Mouse (Mus musculus) limb, embryonic 12.5 days (tissue): ENCODE data around the gene Plppr1. TPM values are rescaled to one million over a fixed set of nuclear protein-coding genes. Genes with fewer than 3 reads are reported as not detected.

Experiments
- ATAC-seq: fragments of 200-750 bp; cut with Nextera tagmentation; 2 replicates; pipeline ENCODE4 v1.8.0; 2017; ENCODE audit warnings: low read depth, moderate TSS enrichment; ENCODE audit not compliant: insufficient number of reproducible peaks, insufficient read depth, low FRiP score, low TSS enrichment
- H3K27ac ChIP-seq: fragments of 300-500 bp; sonication (generic); 2 replicates; pipeline ENCODE4 v1.5.1; 2016; ENCODE audit warnings: mild to moderate bottlenecking, moderate library complexity
- H3K27me3 ChIP-seq: fragments of 300-500 bp; sonication (generic); 2 replicates; pipeline ENCODE4 v1.6.1; 2016; ENCODE audit warnings: mild to moderate bottlenecking, moderate library complexity
- H3K36me3 ChIP-seq: fragments of 300-500 bp; sonication (generic); 2 replicates; pipeline ENCODE4 v1.6.1; 2016; ENCODE audit warnings: mild to moderate bottlenecking, moderate library complexity
- H3K4me1 ChIP-seq: fragments of 300-500 bp; sonication (generic); replicated peaks from 2 replicates; pipeline ENCODE4 v1.6.1; 2016
- H3K4me2 ChIP-seq: fragments of 300-500 bp; sonication (generic); 2 replicates; pipeline ENCODE4 v1.6.1; 2016; ENCODE audit warnings: mild to moderate bottlenecking, moderate library complexity
- H3K4me3 ChIP-seq: fragments of 300-500 bp; sonication (generic); replicated peaks from 2 replicates; pipeline ENCODE4 v1.5.1; 2016; ENCODE audit warnings: mild to moderate bottlenecking
- H3K9ac ChIP-seq: fragments of 300-500 bp; sonication (generic); replicated peaks from 2 replicates; pipeline ENCODE4 v1.6.1; 2016; ENCODE audit warnings: mild to moderate bottlenecking, moderate library complexity
- H3K9me3 ChIP-seq: fragments of 300-500 bp; sonication (generic); 2 replicates; pipeline ENCODE4 v1.6.1; 2016; ENCODE audit warnings: mild to moderate bottlenecking, moderate library complexity
- WGBS: fragments of 180-500 bp; shearing (Covaris S2); methylation state at CpG from one replicate; pipeline ENCODE4 v1.1.7; 2016; 5-methylcytosine and 5-hydroxymethylcytosine counted together
- polyA plus RNA-seq: library from polyadenylated mRNA; unstranded; fragments of >200 nt; fragmentation: Nextera tagmentation; extraction: Ambion mirVana; gene quantifications from 2 replicates; pipeline ENCODE4 v1.2.1, GENCODE M21; 2016

Gene Plppr1
- polyA plus RNA-seq = 2.1 and 2.4 TPM in 2 replicates

- Histone ChIP-seq H3K36me3 (no peaks in the 10 kb centered on the region), H3K4me1 (peaks cover 15% of the 10 kb centered on the region), H3K9me3 (no peaks in the 10 kb centered on the region), H3K27me3 (peaks cover 29% of the 10 kb centered on the region), H3K9ac (peak within 1 kb of the TSS; percentile 63), H3K27ac (no peak within 1 kb of the TSS), H3K4me3 (peak within 1 kb of the TSS; percentile 62), H3K4me2 (peak within 1 kb of the TSS; percentile 98)
- 0% methylated on average over 21 of the region's 21 CpGs for WGBS
- ATAC-seq = peak; percentile 83
These were observed at the start of gene Plppr1 for GRCm38 (mm10) chr4:49059021-49059401. Gene Plppr1 (plus strand): TSS chr4:49059273.

GRCm38 (mm10) chr4:49016701-49017100, 42.4 kb upstream of the Plppr1 start:
- ATAC-seq = no peak
- Histone ChIP-seq H3K9me3 (no peaks in the 10 kb centered on the region), H3K9ac (no peak overlapping the region), H3K36me3 (no peaks in the 10 kb centered on the region), H3K4me1 (no peaks in the 10 kb centered on the region), H3K4me3 (no peak overlapping the region), H3K27me3 (no peaks in the 10 kb centered on the region), H3K27ac (no peak overlapping the region), H3K4me2 (no peak overlapping the region)

- no peaks in the 10 kb centered on the region for H3K4me1 ChIP-seq
- 84% methylated on average over 1 of the region's 1 CpGs for WGBS
- H3K9ac ChIP-seq = no peak overlapping the region
- H3K9me3 ChIP-seq = no peaks in the 10 kb centered on the region
- H3K36me3 ChIP-seq = no peaks in the 10 kb centered on the region
- H3K27ac ChIP-seq = no peak overlapping the region
- no peak overlapping the region for H3K4me2 ChIP-seq
- H3K27me3 ChIP-seq = no peaks in the 10 kb centered on the region
- ATAC-seq = no peak
- H3K4me3 ChIP-seq = no peak overlapping the region
These were observed 35.9 kb upstream of the Plppr1 start for GRCm38 (mm10) chr4:49023221-49023620.

GRCm38 (mm10) chr4:49038311-49038710, 20.8 kb upstream of the Plppr1 start:
- Histone ChIP-seq H3K27me3 (peaks cover 4% of the 10 kb centered on the region; the same call in 1 of the 2 replicates), H3K36me3 (no peaks in the 10 kb centered on the region), H3K4me2 (no peak overlapping the region), H3K9ac (no peak overlapping the region), H3K4me1 (no peaks in the 10 kb centered on the region), H3K4me3 (no peak overlapping the region), H3K9me3 (no peaks in the 10 kb centered on the region), H3K27ac (no peak overlapping the region)
- no peak for ATAC-seq
- 52% methylated on average over 4 of the region's 4 CpGs for WGBS

- Histone ChIP-seq H3K27ac (no peak overlapping the region), H3K4me3 (no peak overlapping the region), H3K9me3 (no peaks in the 10 kb centered on the region), H3K4me2 (no peak overlapping the region), H3K36me3 (no peaks in the 10 kb centered on the region), H3K4me1 (no peaks in the 10 kb centered on the region), H3K9ac (no peak overlapping the region), H3K27me3 (peaks cover 4% of the 10 kb centered on the region; the same call in 1 of the 2 replicates)
- no peak for ATAC-seq
- WGBS = 78% methylated on average over 3 of the region's 3 CpGs
These were observed 19.2 kb upstream of the Plppr1 start for GRCm38 (mm10) chr4:49039854-49040253.

- H3K4me2 ChIP-seq = no peak overlapping the region
- no peaks in the 10 kb centered on the region for H3K36me3 ChIP-seq
- WGBS = 77% methylated on average over 1 of the region's 1 CpGs
- H3K9ac ChIP-seq = no peak overlapping the region
- peaks cover 4% of the 10 kb centered on the region; the same call in 1 of the 2 replicates for H3K27me3 ChIP-seq
- ATAC-seq = no peak
- no peaks in the 10 kb centered on the region for H3K4me1 ChIP-seq
- no peak overlapping the region for H3K4me3 ChIP-seq
- no peak overlapping the region for H3K27ac ChIP-seq
- H3K9me3 ChIP-seq = no peaks in the 10 kb centered on the region
These were observed 17.4 kb upstream of the Plppr1 start for GRCm38 (mm10) chr4:49041655-49042054.

- no peak for ATAC-seq
- no peak overlapping the region for H3K27ac ChIP-seq
- no peaks in the 10 kb centered on the region for H3K36me3 ChIP-seq
- H3K4me2 ChIP-seq = no peak overlapping the region
- no peaks in the 10 kb centered on the region for H3K27me3 ChIP-seq
- H3K4me3 ChIP-seq = no peak overlapping the region
- H3K4me1 ChIP-seq = no peaks in the 10 kb centered on the region
- WGBS = 92% methylated on average over 1 of the region's 1 CpGs
- H3K9me3 ChIP-seq = no peaks in the 10 kb centered on the region
- no peak overlapping the region for H3K9ac ChIP-seq
These were observed 8.4 kb upstream of the Plppr1 start for GRCm38 (mm10) chr4:49050628-49051027.

GRCm38 (mm10) chr4:49057916-49058315, 1.2 kb upstream of the Plppr1 start:
- H3K36me3 ChIP-seq = no peaks in the 10 kb centered on the region
- H3K9me3 ChIP-seq = no peaks in the 10 kb centered on the region
- ATAC-seq = no peak
- H3K27me3 ChIP-seq = peaks cover 29% of the 10 kb centered on the region
- H3K27ac ChIP-seq = no peak overlapping the region
- WGBS = 31% methylated on average over 2 of the region's 2 CpGs
- H3K4me2 ChIP-seq = 0 out of 2 replicates have a peak overlapping the region, but pooled peaks have one; percentile 98
- no peak overlapping the region for H3K9ac ChIP-seq
- H3K4me1 ChIP-seq = peaks cover 15% of the 10 kb centered on the region
- H3K4me3 ChIP-seq = no peak overlapping the region; the same call in 1 of the 2 replicates

GRCm38 (mm10) chr4:49058557-49058956, 516 bp upstream of the Plppr1 start:
- 4% methylated on average over 7 of the region's 7 CpGs for WGBS
- H3K9ac ChIP-seq = peak overlapping the region; percentile 63
- H3K4me3 ChIP-seq = peak overlapping the region; percentile 62
- ATAC-seq = peak; percentile 57; the same call in 1 of the 2 replicates
- no peak overlapping the region for H3K27ac ChIP-seq
- H3K4me1 ChIP-seq = peaks cover 15% of the 10 kb centered on the region
- no peaks in the 10 kb centered on the region for H3K36me3 ChIP-seq
- peaks cover 29% of the 10 kb centered on the region for H3K27me3 ChIP-seq
- no peaks in the 10 kb centered on the region for H3K9me3 ChIP-seq
- H3K4me2 ChIP-seq = peak overlapping the region; percentile 98

- Histone ChIP-seq H3K4me2 (peak overlapping the region; percentile 98), H3K9me3 (no peaks in the 10 kb centered on the region), H3K9ac (peak overlapping the region; percentile 63), H3K4me3 (peak overlapping the region; percentile 62), H3K27me3 (peaks cover 29% of the 10 kb centered on the region), H3K4me1 (peaks cover 15% of the 10 kb centered on the region), H3K36me3 (no peaks in the 10 kb centered on the region), H3K27ac (no peak overlapping the region)
- peak; percentile 73 for ATAC-seq
- WGBS = under 1% methylated on average over 62 of the region's 62 CpGs
These were observed 619 bp downstream of the Plppr1 start for GRCm38 (mm10) chr4:49059402-49060381.

- H3K36me3 ChIP-seq = no peaks in the 10 kb centered on the region
- ATAC-seq = no peak
- no peaks in the 10 kb centered on the region for H3K27me3 ChIP-seq
- H3K4me3 ChIP-seq = no peak overlapping the region
- H3K9me3 ChIP-seq = no peaks in the 10 kb centered on the region
- H3K27ac ChIP-seq = no peak overlapping the region
- H3K4me1 ChIP-seq = no peaks in the 10 kb centered on the region
- no peak overlapping the region for H3K4me2 ChIP-seq
- no peak overlapping the region for H3K9ac ChIP-seq
- 86% methylated on average over 4 of the region's 4 CpGs for WGBS
These were observed 10.4 kb downstream of the Plppr1 start for GRCm38 (mm10) chr4:49069471-49069870.
